Mouse (Mus musculus): ENCODE results near the gene Rnf217.

GRCm38 (mm10) chr10:31504134-31504551, 104.8 kb downstream of the Rnf217 start:
- TF ChIP-seq MAFK (IDR thresholded peaks at IDR 0.05; ENCODE audit: insufficient replicate concordance, low read length) (no peak), IRF4 (IDR thresholded peaks at IDR 0.05; ENCODE audit: low read depth, low read length) (no peak), POLR2A (IDR thresholded peaks at IDR 0.05; ENCODE audit: low read depth, low read length) (no peak), NELFE (IDR thresholded peaks at IDR 0.05; ENCODE audit: low read depth, low read length) (no peak), ZKSCAN1 (IDR thresholded peaks at IDR 0.05; ENCODE audit: borderline replicate concordance, low read depth, low read length) (no peak), TBP (conservative IDR thresholded peaks at IDR 0.05; ENCODE audit: low read depth, low read length) (no peak), RAD21 (IDR thresholded peaks at IDR 0.05; ENCODE audit: low read depth, low read length) (no peak; the same call in none of the 2 replicates), CTCF (conservative IDR thresholded peaks at IDR 0.05 in 1 of 2, IDR thresholded peaks at IDR 0.05 in 1 of 2; ENCODE audit: low read depth in 2 of 2, low read length in 2 of 2) (no peak), BHLHE40 (IDR thresholded peaks at IDR 0.05; ENCODE audit: low read depth, low read length) (no peak), MEF2A (IDR thresholded peaks at IDR 0.05; ENCODE audit: borderline replicate concordance, low read depth, low read length) (no peak), GABPA (IDR thresholded peaks at IDR 0.05; ENCODE audit: insufficient replicate concordance, low read depth, low read length) (no peak), TCF12 (IDR thresholded peaks at IDR 0.05; ENCODE audit: low read depth, low read length) (no peak)
